Mouse (Mus musculus): ENCODE results near the gene Glrx5. TPM values are rescaled to one million over a fixed set of nuclear protein-coding genes. Genes with fewer than 3 reads are reported as not detected.

Gene Glrx5
- total and polyA plus RNA-seq, 3 experiments = 97.4 to 320 (median 227) TPM

GRCm38 (mm10) chr12:105032832-105033775 is 616 bp downstream of the Glrx5 start:
- H3K4me1 ChIP-seq (ENCODE audit: insufficient read depth, low read depth, low read length) = peaks cover 73% of the 10 kb centered on the region
- H3K9me3 ChIP-seq (replicated peaks) = no peaks in the 10 kb centered on the region
- no peak for TF ChIP-seq GATA1 (IDR thresholded peaks at IDR 0.05; ENCODE audit: borderline replicate concordance, low read length)
- no peak for TF ChIP-seq CTCF (IDR thresholded peaks at IDR 0.05; ENCODE audit: low read depth, low read length)
- TF ChIP-seq GATA2 (IDR thresholded peaks at IDR 0.05; ENCODE audit: borderline replicate concordance, low read depth, low read length) = no peak
- TF ChIP-seq TAL1 (conservative IDR thresholded peaks at IDR 0.05; ENCODE audit: low read depth, low read length) = no peak
- TF ChIP-seq POLR2AphosphoS5 (IDR thresholded peaks at IDR 0.05; ENCODE audit: insufficient replicate concordance, low read depth, low read length) = no peak; the same call in 1 of the 2 replicates
- peak overlapping the region; percentile 83 for H3K4me3 ChIP-seq (ENCODE audit: low read depth, low read length)
- no peaks in the 10 kb centered on the region for H3K27me3 ChIP-seq (ENCODE audit: insufficient read depth, low read length)
- DNase-seq (ENCODE audit: low spot score) = peak; percentile 57
- peaks cover 75% of the 10 kb centered on the region for H3K36me3 ChIP-seq (replicated peaks)
- no peak for ATAC-seq (ENCODE audit: extremely low read depth, insufficient number of reproducible peaks, low FRiP score, poor library complexity, severe bottlenecking)

- Histone ChIP-seq H3K4me3 (ENCODE audit: low read depth, low read length) (peak overlapping the region; percentile 83), H3K4me1 (ENCODE audit: insufficient read depth, low read depth, low read length) (peaks cover 73% of the 10 kb centered on the region), H3K36me3 (replicated peaks) (peaks cover 73% of the 10 kb centered on the region), H3K9me3 (replicated peaks) (no peaks in the 10 kb centered on the region), H3K27me3 (ENCODE audit: insufficient read depth, low read length) (no peaks in the 10 kb centered on the region)
- TF ChIP-seq CTCF (IDR thresholded peaks at IDR 0.05; ENCODE audit: low read depth, low read length) = no peak
- TF ChIP-seq TAL1 (conservative IDR thresholded peaks at IDR 0.05; ENCODE audit: low read depth, low read length) = peak; percentile 92
- peak; percentile 64 for DNase-seq (ENCODE audit: low spot score)
- peak; percentile 11 for ATAC-seq (ENCODE audit: extremely low read depth, insufficient number of reproducible peaks, low FRiP score, poor library complexity, severe bottlenecking)
Observed at GRCm38 (mm10) chr12:105034130-105034769, 1.8 kb downstream of the Glrx5 start.

- no peak for DNase-seq (ENCODE audit: low spot score)
- peaks cover 93% of the 10 kb centered on the region for H3K36me3 ChIP-seq (replicated peaks)
- no peaks in the 10 kb centered on the region for H3K9me3 ChIP-seq (replicated peaks)
- no peak for ATAC-seq (ENCODE audit: extremely low read depth, insufficient number of reproducible peaks, low FRiP score, poor library complexity, severe bottlenecking)
- H3K4me1 ChIP-seq (ENCODE audit: insufficient read depth, low read depth, low read length) = peaks cover 94% of the 10 kb centered on the region
- TF ChIP-seq TAL1 (conservative IDR thresholded peaks at IDR 0.05; ENCODE audit: low read depth, low read length) = no peak
- TF ChIP-seq GATA2 (IDR thresholded peaks at IDR 0.05; ENCODE audit: borderline replicate concordance, low read depth, low read length) = no peak
- TF ChIP-seq CTCF (IDR thresholded peaks at IDR 0.05; ENCODE audit: low read depth, low read length) = no peak
- no peak for TF ChIP-seq POLR2AphosphoS5 (IDR thresholded peaks at IDR 0.05; ENCODE audit: insufficient replicate concordance, low read depth, low read length)
- TF ChIP-seq GATA1 (IDR thresholded peaks at IDR 0.05; ENCODE audit: borderline replicate concordance, low read length) = no peak
- H3K27me3 ChIP-seq (ENCODE audit: insufficient read depth, low read length) = no peaks in the 10 kb centered on the region
- H3K4me3 ChIP-seq (ENCODE audit: low read depth, low read length) = peak overlapping the region; percentile 69; the same call in 1 of the 2 replicates
Observed at GRCm38 (mm10) chr12:105038211-105038610, 5.7 kb downstream of the Glrx5 start.

GRCm38 (mm10) chr12:105038918-105039317 is 6.4 kb downstream of the Glrx5 start:
- Histone ChIP-seq H3K27me3 (ENCODE audit: insufficient read depth, low read length) (no peaks in the 10 kb centered on the region), H3K9me3 (replicated peaks) (no peaks in the 10 kb centered on the region), H3K36me3 (replicated peaks) (peaks cover 98% of the 10 kb centered on the region), H3K4me3 (ENCODE audit: low read depth, low read length) (peak overlapping the region; percentile 69; the same call in 1 of the 2 replicates), H3K4me1 (ENCODE audit: insufficient read depth, low read depth, low read length) (peaks cover 98% of the 10 kb centered on the region)
- ATAC-seq (ENCODE audit: extremely low read depth, insufficient number of reproducible peaks, low FRiP score, poor library complexity, severe bottlenecking) (peak; percentile 74), DNase-seq (ENCODE audit: low spot score) (peak; percentile 88)
- no peak for TF ChIP-seq CTCF (IDR thresholded peaks at IDR 0.05; ENCODE audit: low read depth, low read length)
- TF ChIP-seq GATA1 (IDR thresholded peaks at IDR 0.05; ENCODE audit: borderline replicate concordance, low read length) = no peak
- no peak for TF ChIP-seq GATA2 (IDR thresholded peaks at IDR 0.05; ENCODE audit: borderline replicate concordance, low read depth, low read length)
- TF ChIP-seq TAL1 (conservative IDR thresholded peaks at IDR 0.05; ENCODE audit: low read depth, low read length) = peak; percentile 93
- no peak for TF ChIP-seq POLR2AphosphoS5 (IDR thresholded peaks at IDR 0.05; ENCODE audit: insufficient replicate concordance, low read depth, low read length)

- DNase-seq (ENCODE audit: low spot score) (peak; percentile 88), ATAC-seq (ENCODE audit: extremely low read depth, insufficient number of reproducible peaks, low FRiP score, poor library complexity, severe bottlenecking) (peak; percentile 36)
- peaks cover 97% of the 10 kb centered on the region for H3K4me1 ChIP-seq (ENCODE audit: insufficient read depth, low read depth, low read length)
- peaks cover 98% of the 10 kb centered on the region for H3K36me3 ChIP-seq (replicated peaks)
- H3K9me3 ChIP-seq (replicated peaks) = no peaks in the 10 kb centered on the region
- H3K27me3 ChIP-seq (ENCODE audit: insufficient read depth, low read length) = no peaks in the 10 kb centered on the region
- peak overlapping the region; percentile 63; the same call in 1 of the 2 replicates for H3K4me3 ChIP-seq (ENCODE audit: low read depth, low read length)
- no peak for TF ChIP-seq CTCF (IDR thresholded peaks at IDR 0.05; ENCODE audit: low read depth, low read length)
- TF ChIP-seq GATA1 (IDR thresholded peaks at IDR 0.05; ENCODE audit: borderline replicate concordance, low read length) = no peak
- no peak for TF ChIP-seq POLR2AphosphoS5 (IDR thresholded peaks at IDR 0.05; ENCODE audit: insufficient replicate concordance, low read depth, low read length)
- no peak for TF ChIP-seq GATA2 (IDR thresholded peaks at IDR 0.05; ENCODE audit: borderline replicate concordance, low read depth, low read length)
Observed at GRCm38 (mm10) chr12:105039578-105040289, 7.2 kb downstream of the Glrx5 start.

All from G1E (cell line).